Mouse (Mus musculus) embryonic fibroblast, embryonic 13.5 days (primary cell): ENCODE results near the gene Nudt4. TPM values are rescaled to one million over a fixed set of nuclear protein-coding genes. Genes with fewer than 3 reads are reported as not detected.
"Not testable (repeated sequence)": the region's sequence is repeated elsewhere in the genome, so short reads cannot be mapped to it uniquely, and the experiment has no call there.

Experiments used
- H3K27ac ChIP-seq: 2 replicates; pipeline ENCODE4 v1.5.1; 2012; ENCODE audit warnings: low read length, control low read depth, inconsistent platforms; ENCODE audit not compliant: insufficient read depth
- H3K4me1 ChIP-seq: 2 replicates; pipeline ENCODE4 v1.6.1; 2011; ENCODE audit warnings: low read length; ENCODE audit not compliant: control insufficient read depth, insufficient read depth
- H3K4me3 ChIP-seq: 2 replicates; pipeline ENCODE4 v1.5.1; 2011; ENCODE audit warnings: mild to moderate bottlenecking, control low read depth, low read length; ENCODE audit not compliant: insufficient read depth
- CTCF ChIP-seq: IDR thresholded peaks from 2 replicates; pipeline ENCODE4 v1.5.1; 2011; ENCODE audit warnings: mild to moderate bottlenecking, control low read depth, low read length, moderate library complexity, borderline replicate concordance; ENCODE audit not compliant: insufficient read depth
- POLR2A ChIP-seq: IDR thresholded peaks from 2 replicates; pipeline ENCODE4 v1.6.1; 2011; ENCODE audit warnings: low read depth, mild to moderate bottlenecking, control low read depth, low read length, moderate library complexity
- polyA plus RNA-seq: library from polyadenylated mRNA; stranded (reverse); fragments of >200 nt; gene quantifications from 2 replicates; pipeline ENCODE4 v1.2.4, GENCODE M21; 2011; ENCODE audit warnings: low read depth; ENCODE audit not compliant: missing spikeins, insufficient read length

The Nudt4 gene
- polyA plus RNA-seq, 1 experiment = 86.5 TPM

DNA sequence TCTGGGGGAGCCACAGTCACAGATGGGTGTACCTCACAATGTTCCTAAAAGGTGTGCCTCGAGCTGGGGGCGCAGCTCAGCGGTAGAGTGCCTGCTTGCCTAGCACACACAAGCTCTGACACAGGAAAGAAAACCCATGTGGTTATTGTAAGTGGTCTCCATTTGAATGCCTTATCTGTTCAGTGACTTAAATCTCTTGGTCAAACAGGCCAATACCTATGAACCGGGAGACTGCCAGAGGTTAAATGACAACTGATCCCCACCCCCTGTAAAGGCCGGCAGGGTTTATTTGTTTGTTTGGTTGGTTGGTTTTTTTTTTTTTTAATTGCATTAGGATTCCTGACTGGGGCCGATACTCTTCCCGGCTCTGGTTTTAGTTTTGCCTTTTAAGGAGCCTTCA, 4.5 kb downstream of the Nudt4 start:
- Histone ChIP-seq H3K4me3 (no peak overlapping the region), H3K27ac (no peak overlapping the region), H3K4me1 (no peaks in the 10 kb centered on the region)
- no peak for TF ChIP-seq POLR2A
- no peak for TF ChIP-seq CTCF

DNA sequence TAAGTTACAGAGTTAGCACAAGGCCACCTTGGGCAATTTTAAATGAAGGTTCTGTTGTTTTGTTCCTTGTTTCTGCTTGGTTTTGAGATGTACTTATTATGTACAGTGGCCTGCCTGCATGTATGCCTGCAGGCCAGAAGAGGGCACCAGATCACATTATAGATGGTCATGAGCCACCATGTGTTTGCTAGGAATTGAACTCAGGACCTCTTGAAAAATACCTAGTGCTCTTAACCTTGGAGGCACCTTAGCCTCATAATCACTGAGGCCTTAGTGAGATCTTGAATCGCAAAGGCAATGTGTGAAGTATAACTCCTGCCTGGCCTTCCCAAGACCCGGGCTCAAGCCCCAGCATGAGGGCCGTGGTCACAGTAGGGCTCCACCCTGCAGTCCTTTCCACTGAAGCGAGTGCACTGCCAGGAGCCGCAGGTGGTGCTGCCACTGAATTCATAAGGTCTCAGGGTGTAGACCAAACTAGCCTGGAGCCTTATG, 6.6 kb downstream of the Nudt4 start:
- Histone ChIP-seq H3K27ac (no peak overlapping the region), H3K4me1 (no peaks in the 10 kb centered on the region), H3K4me3 (no peak overlapping the region)
- no peak for TF ChIP-seq POLR2A
- 0 out of 2 replicates have a peak, but pooled peaks have one; percentile 18 for TF ChIP-seq CTCF

DNA sequence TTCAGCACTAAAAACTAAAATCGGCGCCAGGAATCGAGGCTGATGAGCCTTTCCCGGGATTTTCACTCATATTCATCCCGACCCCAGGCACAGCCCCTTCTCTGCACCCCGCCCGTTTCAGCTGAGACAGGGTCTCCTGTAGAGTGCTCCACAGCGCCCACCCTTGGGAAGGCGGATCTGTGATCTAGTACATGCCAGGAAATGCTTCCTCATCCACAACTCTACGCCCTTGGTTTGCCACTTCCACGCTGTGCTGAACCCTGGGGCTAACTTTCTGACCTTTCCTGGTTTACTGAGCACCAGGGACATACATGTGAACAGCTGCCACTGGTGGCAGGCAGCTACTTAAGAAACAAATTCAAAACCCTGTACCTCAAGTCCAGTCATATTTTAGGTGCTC, 8.1 kb downstream of the Nudt4 start:
- no peak overlapping the region for H3K4me3 ChIP-seq
- no peak overlapping the region for H3K27ac ChIP-seq
- H3K4me1 ChIP-seq = no peaks in the 10 kb centered on the region
- no peak for TF ChIP-seq CTCF
- no peak for TF ChIP-seq POLR2A

DNA sequence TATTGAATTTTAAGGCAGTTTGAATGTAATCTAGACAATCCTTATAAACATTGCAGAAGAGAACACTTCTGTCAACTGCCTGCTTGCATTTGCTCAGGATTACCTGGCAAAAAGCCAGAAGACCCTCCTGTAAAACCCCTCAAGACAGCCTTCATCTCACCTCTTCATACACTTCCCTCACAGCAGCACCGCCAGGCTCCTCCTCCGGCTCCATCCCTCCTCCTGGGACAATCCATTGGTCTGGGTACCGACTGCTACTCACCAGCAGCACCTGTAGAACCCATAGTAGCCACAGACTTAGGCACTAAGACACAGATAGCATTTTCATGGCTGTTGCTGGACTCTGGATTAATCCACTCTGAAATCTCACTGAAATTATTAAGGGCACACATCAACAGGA, 11.6 kb downstream of the Nudt4 start:
- no peaks in the 10 kb centered on the region for H3K4me1 ChIP-seq
- no peak overlapping the region for H3K4me3 ChIP-seq
- no peak for TF ChIP-seq CTCF
- H3K27ac ChIP-seq = no peak overlapping the region

DNA sequence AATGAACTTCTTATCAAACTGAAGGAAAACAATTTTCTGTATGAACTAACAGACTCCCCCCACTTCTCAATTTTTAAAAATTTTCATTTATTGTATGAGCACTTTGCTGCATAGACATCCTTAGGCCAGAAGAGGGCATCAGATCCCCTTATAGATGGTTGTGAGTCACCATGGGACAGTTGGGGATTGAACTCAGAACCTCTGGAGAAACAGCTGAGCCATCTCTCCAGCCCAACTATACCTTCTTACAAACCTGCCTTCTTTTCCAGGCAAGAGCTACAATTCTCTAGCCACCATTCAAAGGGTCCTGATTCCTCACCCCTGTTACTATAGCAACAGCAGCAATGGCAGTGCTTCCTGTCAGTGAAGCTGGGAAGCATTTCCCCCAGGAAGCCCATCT, 12.2 kb downstream of the Nudt4 start:
- no peak for TF ChIP-seq CTCF
- TF ChIP-seq POLR2A = no peak
- Histone ChIP-seq H3K4me3 (no peak overlapping the region), H3K27ac (no peak overlapping the region), H3K4me1 (no peaks in the 10 kb centered on the region)

DNA sequence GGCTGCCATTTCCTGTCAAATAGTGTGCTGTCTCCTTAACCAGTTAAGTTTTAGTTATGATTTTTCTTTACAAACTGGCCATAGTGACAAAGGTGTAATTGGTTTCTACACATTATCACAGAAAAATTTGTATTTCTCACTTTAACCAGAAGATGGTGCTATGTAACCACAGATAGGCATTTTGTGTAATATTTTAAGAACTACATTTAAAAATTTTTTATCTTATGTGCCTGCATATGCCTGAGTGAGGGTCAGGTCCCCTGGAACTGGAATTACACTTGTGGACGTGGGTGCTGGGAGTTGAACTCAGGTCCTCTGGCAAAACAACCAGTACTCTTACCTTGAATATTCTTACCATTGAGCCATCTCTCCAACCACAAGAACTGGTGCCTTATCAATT, 13.4 kb downstream of the Nudt4 start:
- TF ChIP-seq POLR2A = no peak
- no peak for TF ChIP-seq CTCF
- no peak overlapping the region for H3K27ac ChIP-seq
- no peak overlapping the region for H3K4me3 ChIP-seq
- no peaks in the 10 kb centered on the region for H3K4me1 ChIP-seq

DNA sequence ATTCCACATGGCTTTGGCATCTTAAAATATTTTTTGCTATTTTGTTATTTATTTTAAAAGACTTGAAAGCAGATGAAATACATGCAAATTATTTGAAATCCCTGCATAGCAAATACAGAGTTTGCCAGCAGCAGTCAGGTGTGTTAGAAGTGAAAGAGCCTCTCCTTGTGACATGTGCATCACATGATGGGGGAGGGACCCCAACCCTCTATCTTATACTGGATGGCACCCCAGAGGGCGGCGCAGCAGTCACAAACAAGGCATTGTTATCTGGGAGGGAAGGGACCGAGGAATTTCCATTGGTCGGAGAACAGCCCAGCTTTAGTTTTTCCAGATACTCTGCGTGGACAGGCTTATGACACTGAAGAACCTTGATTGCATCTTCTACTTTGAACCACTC, 14.9 kb downstream of the Nudt4 start:
- H3K27ac ChIP-seq, H3K4me3 ChIP-seq, H3K4me1 ChIP-seq: not testable (repeated sequence)

DNA sequence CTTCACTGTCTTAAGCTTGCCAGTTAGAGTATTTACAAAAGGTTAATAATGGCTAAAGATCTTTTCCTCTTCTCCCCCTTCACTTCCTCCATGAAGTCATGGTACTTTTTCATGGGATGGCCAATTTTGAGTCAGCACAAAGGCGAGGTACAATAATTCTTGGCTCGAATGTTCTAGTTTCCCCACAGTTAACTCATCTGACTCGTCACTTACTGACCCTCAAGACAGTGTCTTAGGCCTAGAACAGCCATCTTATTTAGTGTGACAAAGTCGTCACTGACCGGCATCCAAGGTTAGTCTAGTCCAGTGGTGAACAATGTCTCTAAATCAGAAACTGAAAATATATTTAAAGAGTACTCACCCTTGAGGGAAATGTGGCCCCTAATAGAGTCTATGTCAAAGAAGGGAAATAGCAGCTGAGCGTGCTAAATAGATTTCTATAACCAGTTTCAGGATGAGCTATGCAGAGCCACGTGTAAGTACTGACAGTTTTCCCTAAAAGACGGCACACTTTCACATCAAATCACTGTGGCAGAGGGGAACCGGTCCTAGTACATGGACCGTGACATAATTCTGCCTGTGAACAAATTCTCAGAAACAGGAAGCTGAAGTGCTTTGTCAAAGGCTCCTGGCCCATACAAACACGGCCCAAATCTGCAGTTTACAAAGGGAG, 15.7 kb downstream of the Nudt4 start:
- peaks cover 4% of the 10 kb centered on the region; the same call in 1 of the 2 replicates for H3K4me1 ChIP-seq
- TF ChIP-seq CTCF (no peak), POLR2A (no peak)
- H3K27ac ChIP-seq = peak overlapping the region; percentile 12; the same call in 1 of the 2 replicates
- no peak overlapping the region for H3K4me3 ChIP-seq

DNA sequence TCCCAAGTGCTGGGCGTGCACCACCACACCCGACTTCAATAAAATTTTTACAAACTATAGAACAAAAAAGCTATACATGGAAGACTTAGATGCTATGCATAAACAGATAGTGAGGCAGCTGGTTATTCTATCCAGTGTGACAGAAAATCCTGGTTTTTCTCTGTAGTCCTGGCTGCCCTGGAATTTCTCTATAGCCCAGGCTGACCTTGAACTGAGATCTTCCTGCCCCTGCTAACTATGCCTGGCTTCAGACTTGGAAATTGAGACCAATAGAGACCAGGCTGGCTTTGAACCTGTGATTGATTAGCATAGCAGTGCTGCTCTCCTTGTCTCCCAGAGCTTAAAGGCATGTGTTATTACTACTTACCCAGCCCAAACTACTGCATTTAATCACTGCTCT, 17.8 kb downstream of the Nudt4 start:
- H3K4me1 ChIP-seq = peaks cover 4% of the 10 kb centered on the region; the same call in 1 of the 2 replicates
- H3K27ac ChIP-seq = no peak overlapping the region
- TF ChIP-seq POLR2A (no peak), CTCF (no peak)
- no peak overlapping the region for H3K4me3 ChIP-seq

DNA sequence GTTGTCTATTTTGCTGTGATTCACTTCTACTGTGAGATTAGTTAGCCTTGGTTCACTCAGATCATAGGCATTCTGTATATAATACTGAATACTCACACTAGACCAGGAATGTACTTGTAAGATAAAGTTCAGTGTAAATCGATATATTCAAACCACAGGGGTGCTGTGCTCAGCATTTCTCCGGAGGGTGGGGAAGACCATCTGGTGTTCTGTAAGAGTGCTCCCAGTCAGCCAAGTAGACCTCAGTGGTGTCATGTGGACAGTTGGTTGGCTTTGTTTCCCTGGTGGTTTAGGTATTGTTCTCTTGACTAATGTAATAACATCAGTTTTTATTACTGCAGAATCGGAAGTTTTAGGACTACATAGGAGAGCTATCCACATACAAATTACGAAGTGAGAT, 18.9 kb downstream of the Nudt4 start:
- Histone ChIP-seq H3K4me3 (no peak overlapping the region), H3K4me1 (peaks cover 4% of the 10 kb centered on the region; the same call in 1 of the 2 replicates), H3K27ac (peak overlapping the region; percentile 84; the same call in 1 of the 2 replicates)
- TF ChIP-seq POLR2A = no peak
- TF ChIP-seq CTCF = no peak

DNA sequence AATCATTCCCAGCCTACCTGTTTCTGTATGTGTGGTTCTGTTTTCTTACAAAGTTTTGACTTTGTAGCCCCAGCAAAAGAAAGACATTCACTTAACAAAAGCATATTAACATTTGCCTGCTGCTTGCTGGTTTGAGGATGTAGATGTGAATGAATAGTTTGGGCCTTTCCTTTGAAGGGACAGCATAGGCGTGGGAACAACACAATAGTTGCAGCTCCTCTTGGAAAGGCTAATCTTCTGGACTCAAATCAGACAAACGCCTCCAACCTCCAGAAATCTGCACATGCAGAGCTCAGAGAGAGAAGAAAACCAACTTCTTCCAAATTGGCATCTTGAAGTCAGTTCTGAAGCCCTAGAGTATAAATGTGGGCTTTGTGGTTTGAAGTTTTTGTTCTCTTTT, 19.3 kb downstream of the Nudt4 start:
- peaks cover 4% of the 10 kb centered on the region; the same call in 1 of the 2 replicates for H3K4me1 ChIP-seq
- no peak for TF ChIP-seq CTCF
- TF ChIP-seq POLR2A = no peak
- no peak overlapping the region for H3K4me3 ChIP-seq
- peak overlapping the region; percentile 84 for H3K27ac ChIP-seq
